Comparison of ENCODE assay signal across 12 mouse cellular contexts in the genomic region with DNA sequence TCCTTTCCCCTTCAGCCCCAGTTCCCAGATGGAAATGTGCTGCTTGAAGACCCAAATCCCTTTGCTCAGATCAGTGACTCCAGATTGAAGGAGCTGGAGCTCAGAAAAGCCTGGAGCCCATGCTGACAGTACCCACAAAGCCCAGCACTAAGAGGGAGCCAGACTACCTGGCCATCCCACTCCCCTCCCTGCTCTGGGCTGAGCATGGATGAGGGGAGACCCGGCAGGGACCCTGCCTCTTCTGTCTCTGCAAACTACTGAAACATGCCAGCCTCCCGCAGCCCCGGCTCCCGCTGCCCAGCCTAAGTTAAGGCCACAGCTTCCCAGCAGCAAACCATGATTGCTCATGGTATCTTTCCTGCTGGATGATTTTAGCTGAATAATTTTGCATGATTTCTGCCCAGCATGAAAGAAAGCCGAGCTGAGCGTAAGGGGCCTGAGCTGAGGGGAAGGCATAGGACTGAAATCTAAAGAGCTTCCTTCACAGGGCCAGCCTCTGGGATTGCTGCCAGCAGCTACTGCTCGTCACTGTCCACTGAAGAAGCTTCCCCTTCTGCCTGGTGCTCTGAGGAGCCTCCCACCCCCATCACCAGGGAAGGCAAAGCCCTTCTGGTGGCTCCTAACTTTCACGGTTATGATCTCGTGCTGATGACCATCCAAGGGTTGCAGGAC.
A peak's percentile ranks its signal among the peaks of the same experiment; 100 is the strongest.
DNase-seq lines count a peak whose midpoint lies in the region; ATAC-seq and TF ChIP-seq lines count a peak whose summit lies in the region.
"Had no signal": no experiment of that assay in that cellular context is flagged by ENCODE, and none has a peak within 500 bp of the region (broad histone marks: within the 10 kb centered on the region; RNA-seq: fewer than 3 reads in every experiment).

No protein-coding gene starts in this region.

- no peak for ATAC-seq in forebrain, embryonic 12.5 days (ENCODE audit: low FRiP score)
- ATAC-seq in kidney, postnatal 0 days (replicated peaks; ENCODE audit: low FRiP score, low read depth), result no peak
- no peak for ATAC-seq in kidney, embryonic 14.5 days (ENCODE audit: low FRiP score, low TSS enrichment)
- no peak for ATAC-seq in midbrain, embryonic 13.5 days
- no peak for ATAC-seq in midbrain, embryonic 15.5 days (replicated peaks)
- ATAC-seq: CD4-positive, CD25-positive, alpha-beta regulatory T cell, adult 4 months; inflammation-experienced regulatory T-cells, adult 6 months had no signal

- H3K36me3 ChIP-seq in forebrain, embryonic 12.5 days (replicated peaks), result no peaks in the 10 kb centered on the region
- H3K36me3 ChIP-seq in forebrain, embryonic 10.5 days (replicated peaks), result no peaks in the 10 kb centered on the region
- H3K36me3 ChIP-seq in kidney, postnatal 0 days (ENCODE audit: insufficient read depth, low read length), result no peaks in the 10 kb centered on the region
- H3K36me3 ChIP-seq in kidney, embryonic 14.5 days (ENCODE audit: control insufficient read depth, insufficient read depth, low read length), result no peaks in the 10 kb centered on the region
- no peaks in the 10 kb centered on the region for H3K36me3 ChIP-seq in midbrain, embryonic 13.5 days
- H3K36me3 ChIP-seq in midbrain, embryonic 15.5 days (replicated peaks), result no peaks in the 10 kb centered on the region

- peaks cover 33% of the 10 kb centered on the region for H3K4me1 ChIP-seq in forebrain, embryonic 12.5 days
- peaks cover 40% of the 10 kb centered on the region for H3K4me1 ChIP-seq in forebrain, embryonic 10.5 days
- 0 out of 2 replicates have a peak, but pooled peaks cover 10% of the 10 kb centered on the region for H3K4me1 ChIP-seq in kidney, postnatal 0 days (replicated peaks; ENCODE audit: insufficient read depth, low read length)
- H3K4me1 ChIP-seq in kidney, embryonic 14.5 days (ENCODE audit: control insufficient read depth, insufficient read depth, low read length), result peaks cover 15% of the 10 kb centered on the region; the same call in 1 of the 2 replicates
- peaks cover 25% of the 10 kb centered on the region for H3K4me1 ChIP-seq in midbrain, embryonic 13.5 days (replicated peaks)
- peaks cover 22% of the 10 kb centered on the region for H3K4me1 ChIP-seq in midbrain, embryonic 15.5 days

- DNase-seq in forebrain, embryonic 10.5 days (ENCODE audit: extremely low spot score, low spot score), result no peak
- peak; percentile 29 for DNase-seq in kidney, postnatal 0 days (ENCODE audit: low spot score)
- DNase-seq in right cerebral cortex, postnatal 4 days, result peak; percentile 32
- no peak for DNase-seq in urinary bladder, postnatal 10 days (ENCODE audit: low spot score)
- DNase-seq: gastrocnemius, postnatal 14 days; thymus, adult 18-20 months had no signal

- peaks cover 43% of the 10 kb centered on the region for H3K27me3 ChIP-seq in forebrain, embryonic 12.5 days
- peaks cover 46% of the 10 kb centered on the region for H3K27me3 ChIP-seq in forebrain, embryonic 10.5 days (ENCODE audit: poor library complexity, severe bottlenecking)
- no peaks in the 10 kb centered on the region for H3K27me3 ChIP-seq in kidney, postnatal 0 days (ENCODE audit: insufficient read depth, low read length)
- H3K27me3 ChIP-seq in kidney, embryonic 14.5 days (ENCODE audit: control insufficient read depth, insufficient read depth, low read length), result no peaks in the 10 kb centered on the region
- H3K27me3 ChIP-seq in midbrain, embryonic 13.5 days, result peaks cover 5% of the 10 kb centered on the region; the same call in 1 of the 2 replicates
- H3K27me3 ChIP-seq in midbrain, embryonic 15.5 days (replicated peaks), result no peaks in the 10 kb centered on the region

- WGBS in forebrain, embryonic 12.5 days, result 67% methylated on average over 9 of the region's 9 CpGs
- WGBS in forebrain, embryonic 10.5 days, result 77% methylated on average over 9 of the region's 9 CpGs
- WGBS in kidney, postnatal 0 days, result 54% methylated on average over 9 of the region's 9 CpGs
- 68% methylated on average over 9 of the region's 9 CpGs for WGBS in kidney, embryonic 14.5 days
- 58% methylated on average over 9 of the region's 9 CpGs for WGBS in midbrain, embryonic 13.5 days
- 50% methylated on average over 9 of the region's 9 CpGs for WGBS in midbrain, embryonic 15.5 days

- no peak overlapping the region for H3K4me2 ChIP-seq in forebrain, embryonic 12.5 days
- no peak overlapping the region for H3K4me2 ChIP-seq in kidney, postnatal 0 days (ENCODE audit: low read length)
- no peak overlapping the region for H3K4me2 ChIP-seq in kidney, embryonic 14.5 days (replicated peaks; ENCODE audit: low read depth, low read length)
- no peak overlapping the region for H3K4me2 ChIP-seq in midbrain, embryonic 13.5 days (replicated peaks)
- no peak overlapping the region for H3K4me2 ChIP-seq in midbrain, embryonic 15.5 days

- H3K9ac ChIP-seq in forebrain, embryonic 12.5 days, result 0 out of 2 replicates have a peak overlapping the region, but pooled peaks have one; percentile 17
- H3K9ac ChIP-seq in kidney, postnatal 0 days (ENCODE audit: low read depth, low read length), result no peak overlapping the region
- H3K9ac ChIP-seq in kidney, embryonic 14.5 days (ENCODE audit: low read depth, low read length), result no peak overlapping the region
- H3K9ac ChIP-seq in midbrain, embryonic 13.5 days (replicated peaks), result no peak overlapping the region
- H3K9ac ChIP-seq in midbrain, embryonic 15.5 days, result no peak overlapping the region

- H3K4me3 ChIP-seq in forebrain, embryonic 12.5 days (replicated peaks), result no peak overlapping the region
- no peak overlapping the region for H3K4me3 ChIP-seq in forebrain, embryonic 10.5 days
- no peak overlapping the region for H3K4me3 ChIP-seq in kidney, postnatal 0 days (replicated peaks; ENCODE audit: low read depth, low read length)
- H3K4me3 ChIP-seq in kidney, embryonic 14.5 days (ENCODE audit: low read length), result no peak overlapping the region
- H3K4me3 ChIP-seq in midbrain, embryonic 13.5 days (replicated peaks), result no peak overlapping the region
- no peak overlapping the region for H3K4me3 ChIP-seq in midbrain, embryonic 15.5 days

- TF ChIP-seq CTCF in kidney, postnatal 0 days (IDR thresholded peaks at IDR 0.05; ENCODE audit: low read depth), result no peak

- no peaks in the 10 kb centered on the region for H3K9me3 ChIP-seq in forebrain, embryonic 12.5 days
- no peaks in the 10 kb centered on the region for H3K9me3 ChIP-seq in forebrain, embryonic 10.5 days
- no peaks in the 10 kb centered on the region for H3K9me3 ChIP-seq in kidney, postnatal 0 days (replicated peaks; ENCODE audit: low read length)
- no peaks in the 10 kb centered on the region for H3K9me3 ChIP-seq in kidney, embryonic 14.5 days (ENCODE audit: control insufficient read depth, low read length)
- no peaks in the 10 kb centered on the region for H3K9me3 ChIP-seq in midbrain, embryonic 13.5 days
- no peaks in the 10 kb centered on the region for H3K9me3 ChIP-seq in midbrain, embryonic 15.5 days

- H3K27ac ChIP-seq in forebrain, embryonic 12.5 days, result peak overlapping the region; percentile 1; the same call in 1 of the 2 replicates
- H3K27ac ChIP-seq in forebrain, embryonic 10.5 days, result no peak overlapping the region
- no peak overlapping the region for H3K27ac ChIP-seq in kidney, postnatal 0 days
- no peak overlapping the region for H3K27ac ChIP-seq in kidney, embryonic 14.5 days (ENCODE audit: low read depth, low read length)
- H3K27ac ChIP-seq in midbrain, embryonic 13.5 days, result peak overlapping the region; percentile 1; the same call in 1 of the 2 replicates
- no peak overlapping the region for H3K27ac ChIP-seq in midbrain, embryonic 15.5 days

Comparison
In these comparisons a context has a peak if more than half of its experiments do, and no peak if none do; other contexts are left out.
1. H3K27ac ChIP-seq: peak in forebrain, embryonic 12.5 days (single experiment) and midbrain, embryonic 13.5 days (single experiment); none in forebrain, embryonic 10.5 days (single experiment), kidney, postnatal 0 days (single experiment), kidney, embryonic 14.5 days (single experiment) and midbrain, embryonic 15.5 days (single experiment).
2. DNase-seq: peak in kidney, postnatal 0 days (single experiment) and right cerebral cortex, postnatal 4 days (single experiment); none in forebrain, embryonic 10.5 days (single experiment) and urinary bladder, postnatal 10 days (single experiment).